Mouse (Mus musculus) adrenal gland, postnatal 14 days (tissue): ENCODE measurements around the gene Greb1. TPM values are rescaled to one million over a fixed set of nuclear protein-coding genes. Genes with fewer than 3 reads are reported as not detected.

Experiments used
- DNase-seq: peaks from one replicate; pipeline ENCODE4 v3.0.0; 2021; ENCODE audit warnings: mixed read lengths
- total RNA-seq: library from RNA; stranded (reverse); gene quantifications from 2 replicates; pipeline ENCODE4 v1.2.3, GENCODE M21; 2021

Greb1 gene
- total RNA-seq, 1 experiment from 2014 or later, result 35.4 TPM

- no peak for DNase-seq
These were observed 105.9 kb downstream of the Greb1 start for GRCm38 (mm10) chr12:16694783-16695182.

- DNase-seq, result peak; percentile 42
These were observed 110.1 kb downstream of the Greb1 start for GRCm38 (mm10) chr12:16690631-16691030.

DNA sequence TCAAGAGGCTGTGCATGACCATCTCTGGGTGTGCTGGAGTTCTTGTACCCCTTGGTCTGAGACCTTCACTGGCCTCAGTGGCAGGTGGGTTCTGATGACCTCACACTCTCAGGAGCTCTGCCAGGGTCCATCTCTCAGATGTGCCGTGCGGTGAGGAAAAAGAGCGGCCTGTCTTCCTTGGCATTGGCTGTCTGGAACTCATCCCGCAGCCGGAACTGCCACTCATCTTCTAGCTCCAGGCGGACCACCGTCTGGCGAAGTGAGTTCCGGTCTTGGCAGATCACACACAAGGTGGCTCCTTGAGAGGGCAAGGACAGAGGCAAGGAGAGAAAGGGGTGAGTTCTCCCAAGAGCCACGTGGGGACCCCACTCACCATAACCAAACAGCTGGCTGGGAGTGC is 128.4 kb downstream of the Greb1 start:
- DNase-seq, result no peak

- no peak for DNase-seq
These were observed 131.5 kb downstream of the Greb1 start for GRCm38 (mm10) chr12:16669176-16669575.

DNA sequence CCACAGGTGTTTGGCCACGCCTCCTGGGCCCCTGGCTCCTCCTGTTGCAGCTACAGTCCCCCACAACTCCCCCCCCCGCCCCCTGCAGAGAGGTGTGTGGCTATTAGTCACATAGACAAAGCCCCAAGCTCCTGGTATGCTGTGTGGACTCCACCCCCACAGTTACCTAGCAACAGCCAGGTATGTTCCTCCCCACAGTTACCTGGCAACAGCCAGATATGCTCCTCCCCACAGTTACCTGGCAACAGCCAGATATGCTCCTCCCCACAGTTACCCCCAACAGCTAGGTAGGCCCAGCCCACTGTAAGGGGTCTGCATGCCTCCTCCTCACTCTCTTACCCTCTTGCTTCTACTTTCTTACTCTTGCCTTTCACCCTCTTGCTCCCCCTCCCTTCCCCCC is 135.7 kb downstream of the Greb1 start:
- no peak for DNase-seq

- peak; percentile 24 for DNase-seq
These were observed 137.6 kb downstream of the Greb1 start for GRCm38 (mm10) chr12:16662955-16663585.

DNA sequence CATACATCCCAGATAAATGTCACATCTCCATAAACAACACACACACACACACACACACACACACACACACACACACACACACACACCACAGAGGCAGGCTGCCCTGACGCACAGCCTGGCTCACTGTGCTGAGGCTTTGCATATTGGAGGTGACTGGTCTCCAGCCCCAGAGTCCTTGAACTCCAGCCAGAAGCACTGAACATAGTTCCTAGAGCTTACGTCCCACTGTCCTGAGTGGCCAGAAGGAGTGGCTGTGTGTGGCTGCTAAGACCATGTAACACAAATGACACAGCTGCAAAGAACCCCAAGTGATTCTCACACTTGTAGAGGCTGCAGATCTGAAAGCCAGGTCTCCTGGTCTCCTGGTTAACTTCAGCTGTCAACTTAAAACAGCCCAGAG is 138.8 kb downstream of the Greb1 start:
- DNase-seq, result peak; percentile 83

GRCm38 (mm10) chr12:16661459-16661858 is 139.2 kb downstream of the Greb1 start:
- DNase-seq, result peak; percentile 39

GRCm38 (mm10) chr12:16656906-16657875 is 143.5 kb downstream of the Greb1 start:
- DNase-seq, result peak; percentile 47

GRCm38 (mm10) chr12:16655604-16656003 is 145.1 kb downstream of the Greb1 start:
- no peak for DNase-seq

GRCm38 (mm10) chr12:16653332-16654093 is 147.2 kb downstream of the Greb1 start, which contains the start of gene Ntsr2:
TSS of gene Ntsr2 (plus strand) at chr12:16653382.
- DNase-seq, result peak; percentile 93

DNA sequence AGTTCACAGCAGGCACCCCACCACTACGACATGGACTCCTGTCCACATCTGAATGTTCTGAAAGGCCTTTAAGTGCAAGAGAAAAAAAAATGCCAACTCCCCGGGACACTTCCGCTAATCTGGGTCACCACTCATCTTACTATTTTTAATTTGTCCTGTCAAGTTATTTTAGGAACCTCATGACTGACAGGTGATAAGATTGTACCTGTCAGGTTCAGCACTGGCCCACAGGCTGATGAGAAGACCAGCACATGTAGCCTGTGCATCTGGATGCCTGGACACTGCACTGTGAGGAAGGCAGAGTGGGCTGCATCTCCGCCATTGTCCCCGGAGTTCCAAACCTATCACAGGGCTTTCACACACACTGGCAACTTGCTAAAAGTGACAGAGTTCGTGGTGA is 150.9 kb downstream of the Greb1 start:
- DNase-seq, result no peak

DNA sequence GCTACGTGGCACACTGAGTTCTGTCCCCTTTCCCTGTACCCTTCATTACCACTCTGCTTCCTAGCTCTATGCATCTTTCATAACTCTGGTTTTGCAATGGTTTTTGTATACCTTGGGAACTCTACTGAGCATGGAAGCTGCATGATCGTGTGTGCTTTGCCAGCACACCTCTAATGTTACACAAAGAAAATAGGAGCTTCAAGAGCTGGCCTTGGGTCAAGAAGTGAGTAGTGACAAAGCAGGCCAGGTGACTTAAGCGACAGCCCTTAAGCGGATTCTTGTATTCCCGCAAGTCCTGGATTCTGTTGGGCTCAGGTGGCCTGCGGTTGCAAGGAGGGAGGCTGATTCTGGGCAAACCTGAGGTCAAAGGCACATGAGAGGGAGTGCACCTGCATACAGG is 152.4 kb downstream of the Greb1 start:
- no peak for DNase-seq

GRCm38 (mm10) chr12:16646780-16647409 is 153.8 kb downstream of the Greb1 start:
- DNase-seq, result no peak

DNA sequence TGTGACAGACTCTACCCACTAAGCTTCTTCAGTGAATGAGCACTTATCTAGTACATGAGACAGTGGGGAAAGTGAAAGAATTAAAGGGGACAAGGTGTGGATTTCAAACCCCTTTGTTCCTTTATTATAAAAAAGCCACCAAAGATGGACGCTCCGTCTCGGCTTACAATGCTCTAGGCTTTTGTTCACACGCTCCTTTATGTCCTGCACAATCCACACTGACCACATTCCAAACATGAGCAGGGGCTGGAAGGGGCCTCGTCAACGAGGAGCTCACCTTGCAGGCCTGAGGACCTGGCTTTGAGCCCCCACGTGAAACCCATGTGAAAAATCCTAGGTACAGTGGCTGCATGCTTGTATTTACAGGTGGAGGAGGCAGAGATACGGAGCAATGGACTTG is 156.0 kb downstream of the Greb1 start:
- no peak for DNase-seq

DNA sequence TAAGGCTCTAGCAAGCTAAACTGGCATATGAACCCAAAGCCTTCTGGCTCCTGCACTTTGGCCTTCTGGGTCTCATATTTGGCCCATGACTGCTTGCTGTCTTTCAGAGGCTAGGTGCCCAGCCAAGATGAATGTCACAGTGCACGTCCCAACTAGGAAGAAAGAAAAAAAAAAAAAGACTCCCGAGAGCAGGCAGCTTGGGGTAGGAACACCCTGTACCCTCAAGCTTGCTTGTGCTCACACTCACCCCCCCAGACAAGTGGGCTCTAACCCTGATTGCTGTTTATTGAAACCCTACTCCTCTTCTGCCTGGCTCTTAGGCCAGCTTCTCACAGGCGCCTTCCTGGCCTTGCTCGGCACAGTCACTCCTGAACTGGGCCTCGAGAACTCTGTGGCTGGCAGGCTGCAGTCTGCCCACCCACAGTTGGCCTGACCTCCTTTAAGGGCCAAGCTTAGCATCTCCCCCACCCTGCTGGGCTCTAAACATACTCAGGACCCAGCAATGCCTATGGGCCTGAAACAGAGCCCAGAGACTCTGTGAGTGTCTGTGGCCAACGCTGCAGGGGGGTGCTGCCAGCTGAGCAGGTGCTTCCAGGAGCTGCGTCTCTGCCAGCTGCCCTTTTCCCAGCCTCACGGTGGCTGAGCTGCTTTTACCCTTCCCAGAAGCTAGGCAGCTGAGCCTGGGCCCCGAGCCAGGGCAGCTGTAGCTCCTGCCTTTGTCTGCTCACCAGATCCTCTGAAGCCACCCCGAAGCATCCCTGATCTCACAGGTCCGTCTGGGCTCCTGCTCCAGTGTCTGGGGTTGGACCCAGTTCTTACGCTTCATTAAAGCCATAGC is 157.0 kb downstream of the Greb1 start:
- peak; percentile 59 for DNase-seq

- no peak for DNase-seq
These were observed 158.7 kb downstream of the Greb1 start for GRCm38 (mm10) chr12:16642000-16642399.

DNA sequence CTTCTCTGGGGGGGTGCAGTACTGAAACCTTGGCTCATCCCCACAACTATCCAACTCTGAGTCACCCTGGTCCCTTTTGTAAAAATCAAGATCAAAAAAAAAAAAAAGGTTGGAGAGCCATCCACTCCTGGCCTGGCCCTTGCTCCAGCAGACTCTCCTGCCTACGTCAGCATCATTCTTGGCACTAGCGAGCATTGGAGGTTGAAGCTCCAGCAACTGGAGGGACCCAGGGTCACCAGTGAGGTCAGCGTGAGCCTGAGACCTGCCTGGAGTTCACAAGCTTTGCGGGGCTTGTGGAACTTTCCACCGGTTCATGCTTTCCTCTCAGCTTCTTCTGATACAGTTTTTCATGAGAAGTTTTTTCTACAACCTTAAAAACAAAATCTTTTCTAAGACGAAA is 160.6 kb downstream of the Greb1 start:
- DNase-seq, result peak; percentile 65

DNA sequence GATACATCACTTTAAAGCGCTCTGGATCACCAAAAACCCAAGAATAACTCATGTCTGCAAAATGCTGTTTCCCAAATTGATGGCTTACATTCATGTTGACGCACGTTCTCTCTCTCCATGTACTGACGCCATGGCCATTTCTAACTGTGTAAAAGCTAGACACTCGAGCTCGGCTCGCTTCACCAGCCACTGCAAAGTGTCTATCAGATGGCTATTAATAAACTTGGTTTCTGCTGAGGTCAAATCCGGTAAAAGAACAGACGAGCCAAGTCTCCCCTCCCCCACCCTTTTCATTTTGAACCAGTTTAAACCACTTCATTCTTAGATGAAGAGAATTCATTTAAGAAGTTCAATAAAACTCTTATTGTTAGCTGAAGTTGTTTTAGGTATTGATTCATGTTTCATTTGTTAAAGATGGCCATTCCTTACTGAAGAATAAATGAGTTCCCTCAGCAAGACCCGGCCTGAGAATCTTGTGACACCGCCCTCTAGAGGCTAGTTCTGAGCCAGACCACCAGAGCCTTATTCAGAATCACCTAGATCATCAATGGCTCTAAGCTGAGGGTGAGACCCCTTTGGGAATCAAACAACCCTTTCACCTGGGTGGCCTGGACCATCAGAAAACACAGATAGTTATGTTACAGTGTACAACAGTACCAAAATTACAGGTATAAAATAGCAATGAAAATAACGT is 161.5 kb downstream of the Greb1 start:
- DNase-seq, result no peak

GRCm38 (mm10) chr12:16635816-16636215 is 164.9 kb downstream of the Greb1 start:
- DNase-seq, result no peak
